Mouse (Mus musculus) ES-Bruce4 (cell line): ENCODE results near the gene Psat1.

Source experiments
- CTCF ChIP-seq: IDR thresholded peaks from one replicate; pipeline ENCODE4 v1.8.1; 2011; ENCODE audit warnings: low read depth, low read length
- EP300 ChIP-seq: IDR thresholded peaks from 2 replicates; pipeline ENCODE4 v1.6.1; 2011; ENCODE audit warnings: low read depth, low read length; ENCODE audit not compliant: insufficient read depth
- POLR2A ChIP-seq: IDR thresholded peaks from one replicate; pipeline ENCODE4 v1.8.1; 2011; ENCODE audit warnings: low read length; ENCODE audit not compliant: insufficient read depth

GRCm38 (mm10) chr19:15941399-15941798 is 5.7 kb downstream of the Psat1 start:
- no peak for TF ChIP-seq CTCF
- no peak for TF ChIP-seq POLR2A
- TF ChIP-seq EP300, result no peak
